Mouse (Mus musculus): ENCODE measurements at regions not wholly inside any gene's neighbourhood (a gene's known extent, or its start where the extent isn't known, plus 50 kb on each side); places are given as distances from the start of the nearest gene placed in this dataset.

GRCm38 (mm10) chr10:8011744-8012143 is 55.7 kb upstream of the Tab2 start:
- no peak overlapping the region for H3K4me3 ChIP-seq (ENCODE audit: low read depth, low read length)
- H3K4me2 ChIP-seq (ENCODE audit: low read depth, low read length), result no peak overlapping the region
- no peaks in the 10 kb centered on the region for H3K9me3 ChIP-seq (replicated peaks; ENCODE audit: control insufficient read depth, low read length)
- ATAC-seq (replicated peaks; ENCODE audit: insufficient number of reproducible peaks, low FRiP score, low TSS enrichment, low read depth), result no peak
- no peak for DNase-seq (ENCODE audit: low spot score)
- H3K9ac ChIP-seq (replicated peaks; ENCODE audit: low read length), result no peak overlapping the region
- H3K36me3 ChIP-seq (replicated peaks; ENCODE audit: control insufficient read depth, insufficient read depth, low read depth, low read length), result no peaks in the 10 kb centered on the region
- 41% methylated on average over 4 of the region's 4 CpGs for WGBS
- H3K27me3 ChIP-seq (ENCODE audit: control insufficient read depth, insufficient read depth, low read length), result no peaks in the 10 kb centered on the region
- no peak overlapping the region for H3K27ac ChIP-seq (replicated peaks; ENCODE audit: low read depth, low read length)
- no peaks in the 10 kb centered on the region for H3K4me1 ChIP-seq (ENCODE audit: control insufficient read depth, insufficient read depth, low read length)

- DNase-seq (ENCODE audit: low spot score) (no peak), ATAC-seq (replicated peaks; ENCODE audit: insufficient number of reproducible peaks, low FRiP score, low TSS enrichment, low read depth) (no peak)
- H3K9ac ChIP-seq (replicated peaks; ENCODE audit: low read length), result no peak overlapping the region
- H3K4me3 ChIP-seq (ENCODE audit: low read depth, low read length), result no peak overlapping the region
- H3K27ac ChIP-seq (replicated peaks; ENCODE audit: low read depth, low read length), result no peak overlapping the region
- H3K27me3 ChIP-seq (ENCODE audit: control insufficient read depth, insufficient read depth, low read length), result no peaks in the 10 kb centered on the region
- H3K4me2 ChIP-seq (ENCODE audit: low read depth, low read length), result no peak overlapping the region
- WGBS, result 85% methylated on average over 9 of the region's 9 CpGs
- no peaks in the 10 kb centered on the region for H3K9me3 ChIP-seq (replicated peaks; ENCODE audit: control insufficient read depth, low read length)
- H3K4me1 ChIP-seq (ENCODE audit: control insufficient read depth, insufficient read depth, low read length), result no peaks in the 10 kb centered on the region
- H3K36me3 ChIP-seq (replicated peaks; ENCODE audit: control insufficient read depth, insufficient read depth, low read depth, low read length), result no peaks in the 10 kb centered on the region
These were observed 55.1 kb upstream of the Tab2 start for GRCm38 (mm10) chr10:8011138-8011537.

- Histone ChIP-seq H3K9me3 (replicated peaks; ENCODE audit: control insufficient read depth, low read length) (no peaks in the 10 kb centered on the region), H3K27me3 (ENCODE audit: control insufficient read depth, insufficient read depth, low read length) (no peaks in the 10 kb centered on the region), H3K27ac (replicated peaks; ENCODE audit: low read depth, low read length) (no peak overlapping the region), H3K9ac (replicated peaks; ENCODE audit: low read length) (no peak overlapping the region), H3K36me3 (replicated peaks; ENCODE audit: control insufficient read depth, insufficient read depth, low read depth, low read length) (no peaks in the 10 kb centered on the region), H3K4me3 (ENCODE audit: low read depth, low read length) (no peak overlapping the region), H3K4me2 (ENCODE audit: low read depth, low read length) (no peak overlapping the region), H3K4me1 (ENCODE audit: control insufficient read depth, insufficient read depth, low read length) (no peaks in the 10 kb centered on the region)
- ATAC-seq (replicated peaks; ENCODE audit: insufficient number of reproducible peaks, low FRiP score, low TSS enrichment, low read depth) (no peak), DNase-seq (ENCODE audit: low spot score) (no peak)
- WGBS, result 85% methylated on average over 1 of the region's 1 CpGs
These were observed 53.8 kb upstream of the Tab2 start for GRCm38 (mm10) chr10:8009855-8010254.

- no peaks in the 10 kb centered on the region for H3K4me1 ChIP-seq (ENCODE audit: control insufficient read depth, insufficient read depth, low read length)
- no peak overlapping the region for H3K9ac ChIP-seq (replicated peaks; ENCODE audit: low read length)
- ATAC-seq (replicated peaks; ENCODE audit: insufficient number of reproducible peaks, low FRiP score, low TSS enrichment, low read depth), result no peak
- H3K4me2 ChIP-seq (ENCODE audit: low read depth, low read length), result no peak overlapping the region
- no peaks in the 10 kb centered on the region for H3K36me3 ChIP-seq (replicated peaks; ENCODE audit: control insufficient read depth, insufficient read depth, low read depth, low read length)
- no peak overlapping the region for H3K4me3 ChIP-seq (ENCODE audit: low read depth, low read length)
- no peak overlapping the region for H3K27ac ChIP-seq (replicated peaks; ENCODE audit: low read depth, low read length)
- 70% methylated on average over 3 of the region's 3 CpGs for WGBS
- H3K9me3 ChIP-seq (replicated peaks; ENCODE audit: control insufficient read depth, low read length), result no peaks in the 10 kb centered on the region
- no peaks in the 10 kb centered on the region for H3K27me3 ChIP-seq (ENCODE audit: control insufficient read depth, insufficient read depth, low read length)
- no peak for DNase-seq (ENCODE audit: low spot score)
These were observed 51.9 kb upstream of the Tab2 start for GRCm38 (mm10) chr10:8007990-8008368.

- 72% methylated on average over 5 of the region's 5 CpGs for WGBS
- Histone ChIP-seq H3K4me1 (ENCODE audit: control insufficient read depth, insufficient read depth, low read length) (no peaks in the 10 kb centered on the region), H3K4me3 (ENCODE audit: low read depth, low read length) (no peak overlapping the region), H3K36me3 (replicated peaks; ENCODE audit: control insufficient read depth, insufficient read depth, low read depth, low read length) (no peaks in the 10 kb centered on the region), H3K4me2 (ENCODE audit: low read depth, low read length) (no peak overlapping the region), H3K9ac (replicated peaks; ENCODE audit: low read length) (no peak overlapping the region), H3K27ac (replicated peaks; ENCODE audit: low read depth, low read length) (no peak overlapping the region), H3K9me3 (replicated peaks; ENCODE audit: control insufficient read depth, low read length) (no peaks in the 10 kb centered on the region), H3K27me3 (ENCODE audit: control insufficient read depth, insufficient read depth, low read length) (no peaks in the 10 kb centered on the region)
- ATAC-seq (replicated peaks; ENCODE audit: insufficient number of reproducible peaks, low FRiP score, low TSS enrichment, low read depth), result no peak
- DNase-seq (ENCODE audit: low spot score), result no peak
These were observed 51.4 kb upstream of the Tab2 start for GRCm38 (mm10) chr10:8007286-8007989.

All from embryonic facial prominence, embryonic 11.5 days (tissue).